Mouse (Mus musculus): ENCODE measurements around the gene Pdzd8.

GRCm38 (mm10) chr19:59367892-59368291 lies 22.3 kb upstream of the Pdzd8 start:
- TF ChIP-seq CTCF (IDR thresholded peaks at IDR 0.05; ENCODE audit: insufficient read depth, low read length) (no peak), POLR2A (IDR thresholded peaks at IDR 0.05; ENCODE audit: borderline replicate concordance, extremely low read depth, low read depth, low read length) (no peak)

All from lung, adult 2 months (tissue).